Mouse (Mus musculus): ENCODE measurements at regions not wholly inside any gene's neighbourhood (a gene's known extent, or its start where the extent isn't known, plus 50 kb on each side); places are given as distances from the start of the nearest gene placed in this dataset.

GRCm38 (mm10) chr4:150789166-150789565 is 64.6 kb upstream of the Errfi1 start:
- WGBS: 64% methylated on average over 7 of the region's 7 CpGs
- Histone ChIP-seq H3K36me3 (replicated peaks; ENCODE audit: control insufficient read depth, insufficient read depth, low read depth, low read length) (no peaks in the 10 kb centered on the region), H3K4me3 (ENCODE audit: low read depth, low read length) (no peak overlapping the region), H3K9me3 (replicated peaks; ENCODE audit: control insufficient read depth, low read length) (no peaks in the 10 kb centered on the region), H3K9ac (replicated peaks; ENCODE audit: low read length) (no peak overlapping the region), H3K4me2 (ENCODE audit: low read depth, low read length) (no peak overlapping the region), H3K4me1 (ENCODE audit: control insufficient read depth, insufficient read depth, low read length) (peaks cover 2% of the 10 kb centered on the region; the same call in 1 of the 2 replicates), H3K27me3 (ENCODE audit: control insufficient read depth, insufficient read depth, low read length) (no peaks in the 10 kb centered on the region), H3K27ac (replicated peaks; ENCODE audit: low read depth, low read length) (no peak overlapping the region)
- DNase-seq (ENCODE audit: low spot score) (no peak), ATAC-seq (replicated peaks; ENCODE audit: insufficient number of reproducible peaks, low FRiP score, low TSS enrichment, low read depth) (no peak)

- Histone ChIP-seq H3K27me3 (ENCODE audit: control insufficient read depth, insufficient read depth, low read length) (no peaks in the 10 kb centered on the region), H3K4me2 (ENCODE audit: low read depth, low read length) (no peak overlapping the region), H3K9ac (replicated peaks; ENCODE audit: low read length) (no peak overlapping the region), H3K4me1 (ENCODE audit: control insufficient read depth, insufficient read depth, low read length) (no peaks in the 10 kb centered on the region), H3K9me3 (replicated peaks; ENCODE audit: control insufficient read depth, low read length) (no peaks in the 10 kb centered on the region), H3K27ac (replicated peaks; ENCODE audit: low read depth, low read length) (no peak overlapping the region), H3K4me3 (ENCODE audit: low read depth, low read length) (no peak overlapping the region), H3K36me3 (replicated peaks; ENCODE audit: control insufficient read depth, insufficient read depth, low read depth, low read length) (no peaks in the 10 kb centered on the region)
- WGBS: 62% methylated on average over 6 of the region's 6 CpGs
- ATAC-seq (replicated peaks; ENCODE audit: insufficient number of reproducible peaks, low FRiP score, low TSS enrichment, low read depth): no peak
- no peak for DNase-seq (ENCODE audit: low spot score)
Observed at GRCm38 (mm10) chr4:150787113-150787512, 66.6 kb upstream of the Errfi1 start.

DNA sequence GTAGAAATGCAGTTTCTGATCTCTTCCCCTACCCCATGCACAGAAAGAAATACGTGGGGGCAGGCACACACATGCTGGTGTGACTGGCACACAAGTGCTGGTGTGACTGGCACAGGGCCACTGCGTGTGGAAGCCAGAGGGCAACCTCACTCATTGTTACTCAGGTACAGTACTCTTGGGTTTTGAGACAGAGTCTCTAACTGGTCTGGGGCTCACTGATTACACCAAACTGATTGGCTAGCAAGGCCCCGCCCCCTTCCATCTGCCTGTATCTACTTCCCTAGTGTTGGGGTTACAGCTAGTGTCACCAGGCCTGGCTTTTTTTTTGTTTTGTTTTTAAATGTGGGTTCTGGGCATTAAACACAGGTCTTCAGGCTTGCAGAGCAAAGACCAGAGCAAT is 67.1 kb upstream of the Errfi1 start:
- H3K9ac ChIP-seq (replicated peaks; ENCODE audit: low read length): no peak overlapping the region
- no peak overlapping the region for H3K4me2 ChIP-seq (ENCODE audit: low read depth, low read length)
- H3K27ac ChIP-seq (replicated peaks; ENCODE audit: low read depth, low read length): no peak overlapping the region
- H3K27me3 ChIP-seq (ENCODE audit: control insufficient read depth, insufficient read depth, low read length): no peaks in the 10 kb centered on the region
- H3K4me3 ChIP-seq (ENCODE audit: low read depth, low read length): no peak overlapping the region
- no peaks in the 10 kb centered on the region for H3K36me3 ChIP-seq (replicated peaks; ENCODE audit: control insufficient read depth, insufficient read depth, low read depth, low read length)
- ATAC-seq (replicated peaks; ENCODE audit: insufficient number of reproducible peaks, low FRiP score, low TSS enrichment, low read depth) (no peak), DNase-seq (ENCODE audit: low spot score) (no peak)
- H3K9me3 ChIP-seq (replicated peaks; ENCODE audit: control insufficient read depth, low read length): no peaks in the 10 kb centered on the region
- no peaks in the 10 kb centered on the region for H3K4me1 ChIP-seq (ENCODE audit: control insufficient read depth, insufficient read depth, low read length)
- WGBS: 88% methylated on average over 3 of the region's 3 CpGs

DNA sequence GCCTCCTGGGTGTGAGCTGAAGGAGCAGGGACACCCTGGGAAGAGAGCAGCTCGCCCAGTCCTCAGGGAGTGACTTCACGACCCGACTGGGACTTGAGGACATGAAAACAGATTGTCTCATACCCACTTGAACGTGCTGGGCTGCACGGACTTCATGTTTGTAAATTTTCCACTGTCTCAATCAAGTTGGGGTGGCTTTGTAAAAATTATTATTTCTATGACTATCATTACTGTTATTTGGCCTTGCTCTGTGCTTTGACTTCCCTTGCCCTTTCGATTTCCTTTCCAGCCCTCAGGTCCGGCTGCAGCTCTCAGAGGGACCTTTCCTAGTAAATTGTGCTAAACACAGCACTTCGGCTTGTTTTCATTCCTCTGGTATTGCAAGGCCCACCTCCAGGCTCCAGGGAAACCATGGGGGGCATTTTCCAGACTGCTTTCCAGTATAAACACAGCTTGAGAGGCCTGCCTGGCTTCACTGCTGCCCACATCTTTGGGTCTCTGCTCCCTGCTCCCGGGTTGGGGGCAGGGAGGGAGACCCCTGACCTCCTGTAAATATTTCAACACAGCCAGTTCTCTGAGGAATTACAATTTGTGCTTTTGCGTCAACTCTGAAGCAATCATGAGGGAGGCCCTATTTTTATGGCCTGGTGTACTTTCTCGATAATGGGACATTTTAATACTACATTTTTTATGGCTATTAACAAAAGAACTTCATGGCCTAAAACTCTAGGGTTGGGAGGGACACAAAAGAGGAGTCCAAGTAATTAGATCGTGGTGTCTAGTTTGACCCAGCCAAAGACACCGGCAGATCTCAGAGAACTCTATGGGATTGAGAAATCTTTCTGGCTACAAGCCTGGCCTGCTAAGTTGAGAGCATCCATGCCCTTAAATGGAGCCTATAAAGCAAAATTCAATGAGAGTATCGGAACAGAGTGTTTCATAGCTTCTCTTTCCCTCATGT is 68.9 kb upstream of the Errfi1 start:
- DNase-seq (ENCODE audit: low spot score) (no peak), ATAC-seq (replicated peaks; ENCODE audit: insufficient number of reproducible peaks, low FRiP score, low TSS enrichment, low read depth) (no peak)
- no peak overlapping the region for H3K4me2 ChIP-seq (ENCODE audit: low read depth, low read length)
- H3K9ac ChIP-seq (replicated peaks; ENCODE audit: low read length): no peak overlapping the region
- H3K36me3 ChIP-seq (replicated peaks; ENCODE audit: control insufficient read depth, insufficient read depth, low read depth, low read length): no peaks in the 10 kb centered on the region
- no peaks in the 10 kb centered on the region for H3K9me3 ChIP-seq (replicated peaks; ENCODE audit: control insufficient read depth, low read length)
- WGBS: 49% methylated on average over 14 of the region's 14 CpGs
- H3K4me1 ChIP-seq (ENCODE audit: control insufficient read depth, insufficient read depth, low read length): no peaks in the 10 kb centered on the region
- no peaks in the 10 kb centered on the region for H3K27me3 ChIP-seq (ENCODE audit: control insufficient read depth, insufficient read depth, low read length)
- H3K27ac ChIP-seq (replicated peaks; ENCODE audit: low read depth, low read length): no peak overlapping the region
- no peak overlapping the region for H3K4me3 ChIP-seq (ENCODE audit: low read depth, low read length)

DNA sequence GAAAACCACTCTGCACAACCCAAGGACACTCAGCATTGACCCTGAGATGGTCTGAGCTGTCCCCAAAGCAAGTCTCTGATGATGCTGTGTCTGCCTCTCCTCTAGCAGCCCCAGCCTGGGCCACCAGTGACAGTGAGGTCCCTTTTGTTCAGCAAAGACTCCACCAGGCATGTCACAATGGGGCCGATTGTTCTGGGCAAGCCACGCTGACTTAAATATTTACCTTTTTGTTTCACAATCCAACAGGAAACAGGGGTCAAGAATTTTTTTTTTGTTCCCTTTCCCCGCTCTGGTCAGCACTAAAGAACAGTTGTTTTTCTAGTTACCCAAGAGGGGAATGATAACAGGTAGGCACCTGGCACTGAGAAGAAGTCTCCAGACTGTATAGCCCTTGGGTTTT is 72.4 kb upstream of the Errfi1 start:
- Histone ChIP-seq H3K4me3 (ENCODE audit: low read depth, low read length) (no peak overlapping the region), H3K9me3 (replicated peaks; ENCODE audit: control insufficient read depth, low read length) (no peaks in the 10 kb centered on the region), H3K36me3 (replicated peaks; ENCODE audit: control insufficient read depth, insufficient read depth, low read depth, low read length) (no peaks in the 10 kb centered on the region), H3K9ac (replicated peaks; ENCODE audit: low read length) (no peak overlapping the region), H3K27me3 (ENCODE audit: control insufficient read depth, insufficient read depth, low read length) (no peaks in the 10 kb centered on the region), H3K4me2 (ENCODE audit: low read depth, low read length) (no peak overlapping the region), H3K4me1 (ENCODE audit: control insufficient read depth, insufficient read depth, low read length) (no peaks in the 10 kb centered on the region), H3K27ac (replicated peaks; ENCODE audit: low read depth, low read length) (no peak overlapping the region)
- WGBS: 24% methylated on average over 3 of the region's 3 CpGs
- ATAC-seq (replicated peaks; ENCODE audit: insufficient number of reproducible peaks, low FRiP score, low TSS enrichment, low read depth) (no peak), DNase-seq (ENCODE audit: low spot score) (no peak)

- H3K36me3 ChIP-seq (replicated peaks; ENCODE audit: control insufficient read depth, insufficient read depth, low read depth, low read length): no peaks in the 10 kb centered on the region
- no peaks in the 10 kb centered on the region for H3K27me3 ChIP-seq (ENCODE audit: control insufficient read depth, insufficient read depth, low read length)
- 40% methylated on average over 5 of the region's 5 CpGs for whole genome bisulfite sequencing
- ATAC-seq (replicated peaks; ENCODE audit: insufficient number of reproducible peaks, low FRiP score, low TSS enrichment, low read depth) (no peak), DNase-seq (ENCODE audit: low spot score) (no peak)
- H3K9me3 ChIP-seq (replicated peaks; ENCODE audit: control insufficient read depth, low read length): no peaks in the 10 kb centered on the region
- H3K4me1 ChIP-seq (ENCODE audit: control insufficient read depth, insufficient read depth, low read length): no peaks in the 10 kb centered on the region
- no peak overlapping the region for H3K4me3 ChIP-seq (ENCODE audit: low read depth, low read length)
- H3K27ac ChIP-seq (replicated peaks; ENCODE audit: low read depth, low read length): no peak overlapping the region
- H3K4me2 ChIP-seq (ENCODE audit: low read depth, low read length): no peak overlapping the region
- no peak overlapping the region for H3K9ac ChIP-seq (replicated peaks; ENCODE audit: low read length)
Observed at GRCm38 (mm10) chr4:150779340-150779739, 74.4 kb upstream of the Errfi1 start.

- Histone ChIP-seq H3K9ac (replicated peaks; ENCODE audit: low read length) (no peak overlapping the region), H3K4me1 (ENCODE audit: control insufficient read depth, insufficient read depth, low read length) (no peaks in the 10 kb centered on the region), H3K27me3 (ENCODE audit: control insufficient read depth, insufficient read depth, low read length) (no peaks in the 10 kb centered on the region), H3K4me3 (ENCODE audit: low read depth, low read length) (no peak overlapping the region), H3K9me3 (replicated peaks; ENCODE audit: control insufficient read depth, low read length) (no peaks in the 10 kb centered on the region), H3K27ac (replicated peaks; ENCODE audit: low read depth, low read length) (no peak overlapping the region), H3K4me2 (ENCODE audit: low read depth, low read length) (no peak overlapping the region), H3K36me3 (replicated peaks; ENCODE audit: control insufficient read depth, insufficient read depth, low read depth, low read length) (no peaks in the 10 kb centered on the region)
- ATAC-seq (replicated peaks; ENCODE audit: insufficient number of reproducible peaks, low FRiP score, low TSS enrichment, low read depth): no peak
- WGBS: 46% methylated on average over 8 of the region's 8 CpGs
- no peak for DNase-seq (ENCODE audit: low spot score)
Observed at GRCm38 (mm10) chr4:150778683-150779082, 75.0 kb upstream of the Errfi1 start.

DNA sequence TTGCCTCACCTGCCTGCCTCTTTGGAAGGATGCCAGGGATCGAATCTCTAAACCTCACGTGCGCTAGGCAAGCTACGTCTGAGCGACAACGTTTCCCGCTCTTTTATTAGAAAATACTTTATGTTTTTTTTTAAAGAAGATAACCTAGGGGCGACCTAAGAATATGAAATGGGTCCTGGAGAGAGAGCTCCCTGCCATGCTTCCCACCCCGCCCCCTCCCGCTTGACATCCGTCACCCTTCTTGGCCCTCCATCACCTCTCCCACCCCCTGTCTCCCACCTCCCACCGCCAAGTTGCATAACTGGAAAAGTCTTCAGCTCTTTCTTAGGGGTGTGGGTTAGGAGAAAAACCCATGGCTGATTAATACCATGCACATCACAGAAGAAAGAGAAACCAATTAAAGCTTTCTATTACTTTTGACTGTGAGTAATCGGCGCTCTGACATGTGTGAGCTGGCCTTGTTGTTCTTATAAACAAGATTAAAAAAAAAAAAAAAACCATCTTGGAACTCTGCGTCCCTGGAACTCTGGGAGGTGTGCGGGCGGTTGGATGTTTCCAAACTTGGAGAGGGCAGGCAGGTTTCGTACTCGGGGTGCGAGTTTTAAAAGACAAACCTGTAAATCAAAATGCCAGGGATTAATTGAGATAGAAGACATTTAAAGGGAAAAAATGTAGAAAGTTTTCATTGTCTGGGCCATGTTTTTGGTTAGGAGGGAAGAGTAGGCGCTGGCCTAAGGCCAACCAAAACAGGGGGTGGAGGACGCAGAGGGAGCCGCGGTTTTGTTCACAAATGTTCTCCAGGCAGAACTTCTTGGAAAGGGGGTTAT is 77.8 kb upstream of the Errfi1 start:
- no peak overlapping the region for H3K4me3 ChIP-seq (ENCODE audit: low read depth, low read length)
- no peaks in the 10 kb centered on the region for H3K36me3 ChIP-seq (replicated peaks; ENCODE audit: control insufficient read depth, insufficient read depth, low read depth, low read length)
- DNase-seq (ENCODE audit: low spot score): no peak
- no peaks in the 10 kb centered on the region for H3K4me1 ChIP-seq (ENCODE audit: control insufficient read depth, insufficient read depth, low read length)
- no peak overlapping the region for H3K4me2 ChIP-seq (ENCODE audit: low read depth, low read length)
- 76% methylated on average over 24 of the region's 24 CpGs for WGBS
- no peaks in the 10 kb centered on the region; the same call in 1 of the 2 replicates for H3K9me3 ChIP-seq (replicated peaks; ENCODE audit: control insufficient read depth, low read length)
- no peak for ATAC-seq (replicated peaks; ENCODE audit: insufficient number of reproducible peaks, low FRiP score, low TSS enrichment, low read depth)
- H3K9ac ChIP-seq (replicated peaks; ENCODE audit: low read length): no peak overlapping the region
- H3K27me3 ChIP-seq (ENCODE audit: control insufficient read depth, insufficient read depth, low read length): no peaks in the 10 kb centered on the region
- no peak overlapping the region for H3K27ac ChIP-seq (replicated peaks; ENCODE audit: low read depth, low read length)

All from embryonic facial prominence, embryonic 11.5 days (tissue).